Mouse (Mus musculus): ENCODE measurements around the gene Ccl28.
"Not testable (repeated sequence)": the region's sequence is repeated elsewhere in the genome, so short reads cannot be mapped to it uniquely, and the experiment has no call there.

- TF ChIP-seq POLR2A (IDR thresholded peaks at IDR 0.05; ENCODE audit: low read depth, low read length); CTCF (IDR thresholded peaks at IDR 0.05; ENCODE audit: borderline replicate concordance, insufficient read depth, low read length): not testable (repeated sequence)
Measured at GRCm38 (mm10) chr13:119596321-119597211, 27.1 kb upstream of the Ccl28 start.
